Mouse (Mus musculus) bone marrow, adult 2 months (tissue): ENCODE data around the gene Eif2ak1. TPM values are rescaled to one million over a fixed set of nuclear protein-coding genes. Genes with fewer than 3 reads are reported as not detected.
"Not testable (repeated sequence)": the region's sequence is repeated elsewhere in the genome, so short reads cannot be mapped to it uniquely, and the experiment has no call there.

Source experiments
- H3K27ac ChIP-seq: fragments of 200-500 bp; 2 replicates; pipeline ENCODE4 v1.5.1; 2012; ENCODE audit warnings: low read depth, mild to moderate bottlenecking, control low read depth, inconsistent platforms, low read length; ENCODE audit not compliant: control insufficient read depth, poor library complexity, insufficient read depth
- H3K4me1 ChIP-seq: fragments of 200-500 bp; 2 replicates; pipeline ENCODE4 v1.6.1; 2011; ENCODE audit warnings: low read length; ENCODE audit not compliant: control insufficient read depth, insufficient read depth
- H3K4me3 ChIP-seq: fragments of 200-500 bp; replicated peaks from 2 replicates; pipeline ENCODE3; 2011; ENCODE audit warnings: mild to moderate bottlenecking, low read depth, low read length, control low read depth; ENCODE audit not compliant: control insufficient read depth
- CTCF ChIP-seq: fragments of 200-500 bp; IDR thresholded peaks from 2 replicates; pipeline ENCODE4 v1.5.1; 2011; ENCODE audit warnings: low read length, control low read depth; ENCODE audit not compliant: control insufficient read depth, insufficient read depth
- POLR2A ChIP-seq: fragments of 200-500 bp; IDR thresholded peaks from 2 replicates; pipeline ENCODE4 v1.6.1; 2011; ENCODE audit warnings: low read depth, mild to moderate bottlenecking, control low read depth, low read length, borderline replicate concordance; ENCODE audit not compliant: control insufficient read depth
- WGBS: fragments of 180-500 bp; shearing (Covaris S2); methylation state at CpG from one replicate; pipeline ENCODE4 v1.1.7; 2018; 5-methylcytosine and 5-hydroxymethylcytosine counted together
- polyA plus RNA-seq: library from polyadenylated mRNA; stranded (reverse); fragments of >200 nt; gene quantifications from 2 replicates; pipeline ENCODE4 v1.2.4, GENCODE M21; 2011; ENCODE audit warnings: low replicate concordance; ENCODE audit not compliant: missing spikeins, insufficient read depth, insufficient read length

Eif2ak1 gene
- polyA plus RNA-seq, result 67.6 and 84.5 TPM in 2 replicates

DNA sequence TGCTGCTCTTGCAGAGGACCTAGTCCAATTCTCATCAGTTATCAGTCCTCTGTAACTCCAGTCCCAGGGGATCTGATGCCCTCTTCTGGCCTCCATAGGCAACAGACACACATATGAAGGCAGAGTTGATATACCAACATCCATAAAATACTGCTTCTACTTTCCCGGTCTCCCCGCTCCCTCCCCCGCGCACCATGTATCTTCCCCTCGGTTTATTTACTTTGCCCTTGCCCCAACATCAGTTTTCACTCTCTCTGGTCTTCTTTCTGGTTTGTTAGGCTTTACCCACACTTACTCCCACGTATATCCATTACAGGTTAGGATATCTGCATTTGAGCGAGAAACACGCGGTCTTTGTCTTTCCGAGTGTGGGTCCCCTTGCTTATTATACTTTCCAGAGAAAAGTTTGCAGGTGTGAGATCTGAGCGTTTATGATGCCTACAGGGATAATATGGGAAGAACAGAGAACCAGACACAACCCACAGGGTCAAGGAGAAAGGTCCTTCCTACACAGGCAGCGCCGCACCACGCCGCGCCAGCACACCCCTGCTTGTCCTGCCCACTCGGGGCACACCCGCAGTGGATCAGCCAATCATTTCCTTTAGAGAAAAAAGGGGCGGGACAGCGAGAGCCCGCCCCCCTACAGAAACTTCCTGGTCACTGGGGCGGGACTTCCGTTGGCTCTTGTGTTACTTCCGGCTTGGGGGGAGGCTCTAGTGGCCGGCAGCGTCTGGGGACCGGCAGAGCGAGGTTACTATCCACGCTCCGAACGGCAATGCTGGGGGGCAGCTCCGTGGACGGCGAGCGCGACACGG, at the start of gene Eif2ak1:
Eif2ak1 (plus strand) TSS at position 673 of the 815 bp plus-strand sequence.
- no peaks in the 10 kb centered on the region; the same call in 1 of the 2 replicates for H3K4me1 ChIP-seq
- peak within 1 kb of the TSS; percentile 96 for H3K27ac ChIP-seq
- 0 out of 2 replicates have a peak, but pooled peaks have one; percentile 14 for TF ChIP-seq CTCF
- TF ChIP-seq POLR2A, result peak; percentile 84
- H3K4me3 ChIP-seq, result peak within 1 kb of the TSS; percentile 88
- WGBS, result under 1% methylated on average over 37 of the region's 37 CpGs

DNA sequence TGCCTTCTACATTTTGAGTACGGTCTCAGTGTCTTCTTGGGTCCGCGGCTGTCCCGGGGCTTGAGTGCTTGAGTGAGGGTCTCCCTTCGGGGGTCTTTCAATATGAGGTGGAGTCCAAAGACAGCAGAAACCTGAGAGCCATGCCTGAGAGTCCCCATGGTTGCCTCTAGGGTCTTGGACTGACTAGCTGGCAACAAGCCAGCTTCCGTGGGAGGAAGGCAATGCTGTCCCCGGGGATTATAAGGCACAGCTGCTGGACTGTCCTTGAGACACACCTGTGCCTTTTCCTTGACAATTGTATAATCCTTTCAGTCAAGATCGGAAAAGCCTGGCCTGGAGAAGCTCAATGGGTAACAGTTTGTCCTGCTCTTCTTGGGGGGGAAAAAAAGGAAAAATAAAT, 35.6 kb upstream of the Eif2ak1 start:
- 85% methylated on average over 8 of the region's 8 CpGs for WGBS
- no peak overlapping the region for H3K4me3 ChIP-seq
- no peak for TF ChIP-seq POLR2A
- TF ChIP-seq CTCF, result no peak
- H3K27ac ChIP-seq, result no peak overlapping the region
- H3K4me1 ChIP-seq, result no peaks in the 10 kb centered on the region

DNA sequence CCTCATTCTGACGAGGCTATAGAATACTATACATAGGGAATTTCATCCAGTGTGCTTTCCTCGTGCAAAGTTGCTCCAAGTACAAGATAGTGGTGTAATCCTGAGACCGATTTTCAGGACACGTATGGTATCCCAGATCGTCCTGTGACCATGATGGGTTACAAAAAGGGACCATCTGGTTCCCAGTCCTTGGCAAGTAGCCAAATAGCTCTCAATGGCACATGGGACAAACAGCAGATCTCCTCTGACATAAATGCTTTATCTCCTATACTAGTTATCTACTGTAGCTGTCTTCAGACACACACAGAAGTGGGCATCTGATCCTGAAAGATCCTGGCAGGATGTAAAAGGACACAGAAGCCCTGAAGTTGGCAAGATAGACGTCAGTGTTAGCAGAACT, 32.2 kb upstream of the Eif2ak1 start:
- Histone ChIP-seq H3K4me1 (no peaks in the 10 kb centered on the region), H3K27ac (no peak overlapping the region), H3K4me3 (no peak overlapping the region)
- 79% methylated on average over 6 of the region's 6 CpGs for WGBS
- no peak for TF ChIP-seq POLR2A
- TF ChIP-seq CTCF, result no peak

DNA sequence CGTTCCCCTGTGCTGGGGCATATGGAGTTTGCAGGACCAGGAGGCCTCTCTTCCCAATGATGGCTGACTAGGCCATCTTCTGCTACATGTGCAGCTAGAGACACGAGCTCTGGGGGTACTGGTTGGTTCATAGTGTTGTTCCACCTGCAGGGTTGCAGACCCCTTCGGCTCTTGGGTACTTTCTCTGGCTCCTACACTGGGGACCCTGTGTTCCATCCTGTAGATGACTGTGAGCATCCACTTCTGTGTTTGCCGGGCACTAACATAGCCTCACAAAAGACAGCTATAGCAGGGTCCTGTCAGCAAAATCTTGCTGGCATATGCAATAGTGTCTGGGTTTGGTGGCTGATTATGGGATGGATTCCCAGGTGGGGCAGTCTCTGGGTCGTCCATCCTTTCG, 16.4 kb upstream of the Eif2ak1 start:
- H3K4me3 ChIP-seq, H3K4me1 ChIP-seq: not testable (repeated sequence)
- 80% methylated on average over 6 of the region's 6 CpGs for WGBS

DNA sequence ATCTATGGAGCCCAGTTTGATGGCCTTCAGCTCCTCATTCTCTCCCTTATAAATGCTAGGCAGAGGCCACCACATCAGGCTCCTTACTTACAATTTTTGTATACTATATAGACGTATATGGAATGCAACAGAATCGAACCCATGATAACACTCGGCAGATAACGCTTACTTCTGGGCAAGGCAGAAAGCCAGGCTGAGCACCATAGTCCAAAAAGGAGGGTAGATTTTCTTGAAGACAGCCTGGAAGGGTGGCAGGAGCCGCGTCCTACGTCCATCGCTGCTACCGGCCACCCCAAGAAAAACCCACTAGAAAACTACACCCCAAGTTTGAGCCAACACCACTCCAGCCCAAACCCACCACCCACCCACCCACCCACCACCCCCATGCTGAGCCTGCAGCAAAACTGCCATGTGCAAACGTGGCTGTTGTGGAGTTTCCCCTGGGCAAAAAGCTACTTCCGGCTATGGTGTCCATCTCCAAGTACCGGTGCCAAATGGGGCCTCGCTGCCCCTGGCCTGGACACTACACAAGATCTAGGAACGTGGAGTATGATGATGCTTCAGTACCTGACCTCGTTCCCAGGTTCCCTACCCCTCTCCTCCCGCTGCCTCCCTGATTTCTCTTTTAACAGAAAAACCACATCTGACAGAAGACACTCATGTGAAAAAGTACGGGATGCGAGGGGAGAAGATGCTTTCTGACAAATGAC, 13.4 kb upstream of the Eif2ak1 start:
- Histone ChIP-seq H3K4me1 (no peaks in the 10 kb centered on the region), H3K4me3 (no peak overlapping the region), H3K27ac (no peak overlapping the region)
- TF ChIP-seq POLR2A (no peak), CTCF (no peak)
- WGBS, result 85% methylated on average over 18 of the region's 18 CpGs

More for the DNA sequence above, 16.4 kb upstream of the Eif2ak1 start:
- H3K27ac ChIP-seq, result not testable (repeated sequence)

DNA sequence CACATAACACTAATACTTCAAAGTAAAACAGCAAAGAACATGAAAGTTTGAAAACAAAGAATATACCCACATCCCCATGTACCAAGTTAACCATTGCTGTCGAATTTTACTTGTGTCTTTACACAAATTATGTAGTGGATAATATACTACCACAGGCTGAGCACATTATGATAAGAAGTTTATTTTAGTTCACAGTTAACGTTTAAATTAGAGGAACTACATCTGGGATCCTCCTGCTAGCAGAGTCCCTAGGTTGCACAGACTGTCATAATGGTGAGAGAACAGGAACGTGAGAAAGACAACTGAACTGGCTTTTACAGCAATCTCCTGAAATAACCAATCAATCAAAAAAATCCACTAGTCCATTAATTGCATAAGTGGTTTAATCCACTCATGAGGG, 10.3 kb upstream of the Eif2ak1 start:
- no peak for TF ChIP-seq POLR2A
- TF ChIP-seq CTCF, result no peak
- H3K4me1 ChIP-seq, result no peaks in the 10 kb centered on the region
- no peak overlapping the region for H3K4me3 ChIP-seq
- WGBS, result 27% methylated on average over 3 of the region's 3 CpGs
- H3K27ac ChIP-seq, result no peak overlapping the region

DNA sequence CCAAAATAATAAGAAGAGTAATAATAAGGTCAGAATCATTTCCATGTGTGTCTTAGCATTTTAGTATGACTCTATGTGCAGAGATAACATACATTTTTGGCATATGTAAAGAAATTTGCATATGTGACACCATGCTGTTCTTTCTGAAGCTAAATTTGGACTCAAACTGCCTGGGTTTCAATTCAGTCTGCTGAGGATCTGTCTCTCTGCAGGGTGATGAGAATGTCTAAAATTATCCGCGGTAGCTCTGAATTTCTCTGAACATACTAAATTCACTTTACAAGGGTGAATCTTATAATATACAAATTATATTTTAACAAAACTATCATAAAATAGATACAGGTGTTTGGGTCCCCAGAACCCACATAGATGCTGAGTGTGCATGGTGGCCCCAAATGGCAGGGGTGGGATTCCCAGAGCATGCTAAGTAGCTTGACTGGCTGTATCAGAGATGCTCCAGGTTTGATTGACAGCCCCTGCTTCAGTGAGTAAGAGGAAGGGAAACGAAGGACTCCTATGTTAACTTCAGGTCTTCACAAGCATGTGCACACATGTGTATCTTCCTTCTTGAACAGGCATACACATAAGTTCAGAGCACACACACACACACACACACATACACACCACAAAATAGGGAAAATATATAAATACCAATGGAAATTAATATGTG, 8.0 kb upstream of the Eif2ak1 start:
- no peak overlapping the region for H3K4me3 ChIP-seq
- H3K4me1 ChIP-seq, result no peaks in the 10 kb centered on the region
- WGBS, result 71% methylated on average over 3 of the region's 3 CpGs
- no peak overlapping the region for H3K27ac ChIP-seq
- TF ChIP-seq POLR2A (no peak), CTCF (no peak)

DNA sequence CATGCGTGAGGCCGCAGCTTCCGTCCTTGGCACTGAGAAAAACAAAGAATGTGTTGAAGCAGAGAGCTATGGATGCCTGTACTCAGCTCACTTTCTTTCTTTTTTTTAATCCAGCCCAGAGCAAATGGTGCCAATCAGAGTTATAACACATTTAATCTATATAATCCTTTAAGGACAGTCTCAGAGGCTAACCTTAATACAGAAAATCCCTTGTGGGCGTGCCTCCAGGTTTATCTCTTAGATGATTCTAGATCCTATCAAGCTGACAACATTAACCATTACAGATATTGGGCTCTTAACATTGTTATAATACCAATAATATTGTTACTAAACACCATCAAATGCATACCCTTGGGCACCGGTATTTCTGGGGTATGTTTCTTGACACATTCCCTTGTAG, 5.9 kb upstream of the Eif2ak1 start:
- Histone ChIP-seq H3K4me3 (no peak overlapping the region), H3K27ac (no peak overlapping the region), H3K4me1 (no peaks in the 10 kb centered on the region)
- no peak for TF ChIP-seq CTCF
- 90% methylated on average over 5 of the region's 5 CpGs for WGBS
